Mouse (Mus musculus) CH12F3 (cell line): Measurements from ENCODE around the gene Fam57a.
"Not testable (repeated sequence)": the region's sequence is repeated elsewhere in the genome, so short reads cannot be mapped to it uniquely, and the experiment has no call there.

Experiments used
- in situ Hi-C: fragments of 300-500 bp; cut with MboI; formaldehyde crosslinking; loops from 2 replicates; pipeline ENCODE4 v1.14.3; 2020; ENCODE audit warnings: low sequenced_read_pairs

Fam57a gene

GRCm38 (mm10) chr11:76178726-76179494 is 561 bp upstream of the Fam57a start:
- in situ Hi-C loops: no loop called here

- in situ Hi-C loops: no loop called here
Measured at GRCm38 (mm10) chr11:76180146-76180540, 672 bp downstream of the Fam57a start.

- in situ Hi-C loops: no loop called here
Measured at GRCm38 (mm10) chr11:76183745-76184144, 4.3 kb downstream of the Fam57a start.

DNA sequence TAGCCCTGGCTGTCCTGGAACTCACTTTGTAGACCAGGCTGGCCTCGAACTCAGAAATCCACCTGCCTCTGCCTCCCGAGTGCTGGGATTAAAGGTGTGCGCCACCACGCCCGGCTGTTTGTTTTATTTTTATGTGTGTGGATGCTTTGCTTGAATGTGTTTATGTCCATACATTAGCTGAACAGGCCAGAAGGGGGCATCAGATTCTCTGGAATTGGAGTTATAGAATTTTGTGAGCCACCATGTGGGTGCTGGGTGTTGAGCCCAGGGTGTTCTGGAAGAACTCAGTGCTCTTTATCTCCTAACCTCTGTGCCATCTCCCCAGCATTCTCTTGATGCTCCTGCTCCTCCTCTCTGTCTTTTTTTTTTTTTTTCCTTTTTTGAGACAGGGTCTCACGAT is 7.4 kb downstream of the Fam57a start:
- in situ Hi-C loops: no loop called here

DNA sequence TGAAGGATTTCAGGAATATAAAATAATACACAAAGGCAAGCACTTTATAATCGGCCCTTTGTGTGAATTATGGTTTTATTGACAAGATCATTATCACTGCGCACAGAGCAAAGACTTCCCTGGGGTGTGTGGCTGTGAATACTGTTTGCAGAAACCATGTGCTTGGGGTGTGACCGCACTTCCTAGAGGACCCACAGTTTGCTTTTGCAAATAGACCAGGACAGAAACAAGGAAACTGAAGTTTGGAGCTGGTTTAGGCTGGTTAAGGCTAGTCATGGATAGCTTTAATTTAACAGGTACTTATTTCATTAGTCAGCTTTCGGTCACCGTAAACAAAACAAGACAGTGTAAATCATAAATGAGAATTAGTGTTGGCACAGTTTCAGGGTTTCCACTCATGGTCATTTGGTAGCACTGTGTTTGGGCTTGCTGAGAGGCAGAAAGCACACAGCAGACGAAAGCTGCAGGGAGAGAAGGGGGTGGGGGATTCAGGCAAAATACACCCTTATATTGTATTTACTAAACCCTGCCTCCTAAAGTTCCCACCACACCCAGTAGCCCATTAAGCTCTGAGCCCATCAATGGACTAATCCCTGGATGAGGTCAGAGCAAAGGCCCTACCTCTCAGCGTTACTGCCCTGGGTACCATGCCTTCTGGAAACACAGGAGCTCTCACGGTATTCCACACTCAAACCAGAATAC is 17.0 kb downstream of the Fam57a start:
- in situ Hi-C loops: no loop called here

DNA sequence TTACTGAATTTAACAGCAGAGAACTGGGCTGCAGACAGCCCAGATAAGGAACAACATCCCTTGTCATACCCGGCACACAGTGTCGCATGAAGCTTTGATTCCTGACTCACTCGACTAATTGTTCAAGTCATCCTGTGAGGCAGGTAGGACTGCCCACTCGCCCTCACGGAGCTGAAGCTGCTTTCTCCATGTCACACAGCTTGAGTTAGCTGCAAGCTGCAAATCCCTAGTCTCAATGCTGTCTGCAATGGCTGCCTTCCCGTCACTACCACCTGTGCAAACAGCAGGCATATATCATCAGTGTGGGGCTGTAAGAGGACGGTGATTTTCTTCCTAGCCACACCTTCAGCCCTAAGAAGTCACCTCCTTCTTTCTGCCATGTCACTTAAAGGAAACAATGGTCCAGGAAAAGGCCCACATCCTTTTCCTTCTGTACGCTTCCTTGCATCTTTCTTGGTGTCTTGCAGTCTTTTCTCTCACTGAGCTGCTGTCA is 17.6 kb downstream of the Fam57a start:
- in situ Hi-C loops: no loop called here

GRCm38 (mm10) chr11:76201761-76202674 is 22.5 kb downstream of the Fam57a start:
- in situ Hi-C loops: no loop called here

DNA sequence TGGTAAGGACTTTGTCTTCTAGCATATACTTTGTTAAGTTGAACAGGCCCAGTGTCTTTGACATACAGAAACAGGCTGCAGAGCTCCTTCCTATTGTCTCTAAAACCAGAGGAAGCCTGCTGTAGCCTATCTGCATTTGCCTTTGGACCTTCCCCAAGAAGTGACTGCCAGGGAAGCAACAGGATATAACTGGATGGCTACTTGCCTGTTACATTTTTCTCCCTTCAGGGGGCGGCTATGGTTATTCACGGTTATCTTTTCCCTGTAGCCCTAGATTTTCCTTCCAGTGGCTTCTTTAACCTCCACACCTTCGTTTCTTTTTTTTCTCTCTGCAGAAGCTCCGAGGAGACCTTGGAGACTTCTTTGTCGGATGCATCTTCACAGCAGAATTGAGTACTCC is 27.3 kb downstream of the Fam57a start:
- in situ Hi-C loops: no loop called here

GRCm38 (mm10) chr11:76210228-76210985 is 30.9 kb downstream of the Fam57a start:
- in situ Hi-C loops: no loop called here

DNA sequence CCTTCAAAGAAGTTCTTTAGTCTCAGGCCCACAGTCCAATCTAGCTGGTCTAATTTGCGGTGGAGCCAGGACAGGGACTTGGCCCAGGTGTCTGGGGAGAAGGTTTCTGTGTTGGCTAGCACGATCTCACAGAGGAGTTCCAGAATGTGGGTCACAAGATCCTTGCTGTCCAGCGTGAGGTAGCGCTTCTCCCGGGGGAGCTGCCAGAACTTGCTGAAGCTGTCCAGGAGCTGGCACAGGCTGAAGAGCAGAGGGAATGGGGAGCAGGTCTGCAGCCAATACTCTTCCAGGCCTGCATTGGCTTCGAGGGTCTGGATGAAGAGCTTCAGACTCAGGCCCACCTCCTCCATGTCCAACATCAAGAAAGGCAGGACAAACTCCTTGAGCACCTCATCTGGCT is 32.1 kb downstream of the Fam57a start:
- in situ Hi-C loops: not testable (repeated sequence)

GRCm38 (mm10) chr11:76213841-76214240 is 34.4 kb downstream of the Fam57a start:
- in situ Hi-C loops: no loop called here

DNA sequence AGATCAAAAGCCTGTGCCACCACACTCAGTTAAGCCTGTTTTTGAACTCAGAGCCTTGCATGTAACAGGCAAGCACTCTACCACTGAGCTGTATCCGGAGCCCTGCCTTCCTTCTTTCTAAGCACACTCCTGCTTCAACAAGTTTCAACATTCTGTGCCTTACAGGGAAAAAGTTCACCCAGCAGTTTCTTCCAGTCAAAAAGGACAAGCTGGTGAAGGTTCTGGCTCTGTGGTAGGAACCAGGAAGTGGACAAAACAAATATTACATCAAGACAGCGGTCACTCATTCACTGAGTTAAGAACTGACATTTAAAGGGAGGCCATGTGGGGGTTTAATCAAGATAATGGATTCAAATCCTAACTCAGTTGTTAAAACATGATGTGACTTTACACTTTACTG is 35.5 kb downstream of the Fam57a start:
- in situ Hi-C loops: no loop called here

DNA sequence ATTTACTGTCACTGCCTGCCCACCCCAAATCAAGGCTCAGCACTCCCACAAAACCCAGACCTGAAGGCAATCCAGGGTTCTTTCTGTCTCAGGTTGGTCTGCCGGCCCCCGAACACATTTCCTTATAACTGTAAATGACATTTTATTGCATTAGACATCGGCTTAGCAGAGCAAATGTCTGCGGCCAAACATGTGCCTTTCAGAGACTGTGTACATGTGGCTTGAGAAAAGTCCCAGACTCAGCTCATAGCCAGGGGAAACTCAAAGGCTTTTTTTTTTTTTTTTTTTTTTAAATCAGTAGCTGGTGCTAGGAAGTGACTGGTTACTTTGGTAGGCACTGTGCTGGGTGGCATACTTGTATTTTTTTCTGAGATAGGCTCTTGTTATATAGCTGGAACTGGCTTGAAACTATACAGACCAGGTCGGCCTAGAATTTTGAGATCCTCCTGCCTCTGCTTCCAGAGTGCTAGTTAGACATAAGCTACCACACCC is 36.6 kb downstream of the Fam57a start:
- in situ Hi-C loops: no loop called here

- in situ Hi-C loops: no loop called here
Measured at GRCm38 (mm10) chr11:76216681-76217389, 37.4 kb downstream of the Fam57a start.

DNA sequence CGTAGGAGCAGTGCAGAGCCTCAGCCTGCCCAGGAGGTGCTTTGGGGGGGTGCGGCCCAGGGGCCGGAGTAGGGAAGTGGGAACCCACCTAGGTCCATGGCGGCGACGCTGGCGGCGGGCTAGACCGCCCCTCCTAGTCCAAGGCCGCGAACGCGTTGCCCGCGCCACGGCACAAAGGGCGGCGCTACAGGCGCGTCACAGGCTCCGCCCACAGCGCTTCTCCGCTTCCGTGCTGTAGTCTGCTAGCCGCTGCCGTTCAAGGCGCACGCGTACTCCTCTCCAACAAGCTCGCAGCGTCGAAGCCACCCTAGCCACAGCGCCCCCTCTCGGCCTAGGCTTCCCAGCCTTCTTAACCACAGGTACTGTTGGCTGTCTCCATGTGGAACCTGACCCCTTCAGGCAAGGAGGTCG is 37.9 kb downstream of the Fam57a start, which contains the start of the genes Dbil5 and Gemin4:
Dbil5 (plus strand) TSS at position 219 of the 411 bp plus-strand sequence.
Gemin4 (minus strand) TSS at position 275 of the 411 bp plus-strand sequence.
- in situ Hi-C loops: no loop called here

DNA sequence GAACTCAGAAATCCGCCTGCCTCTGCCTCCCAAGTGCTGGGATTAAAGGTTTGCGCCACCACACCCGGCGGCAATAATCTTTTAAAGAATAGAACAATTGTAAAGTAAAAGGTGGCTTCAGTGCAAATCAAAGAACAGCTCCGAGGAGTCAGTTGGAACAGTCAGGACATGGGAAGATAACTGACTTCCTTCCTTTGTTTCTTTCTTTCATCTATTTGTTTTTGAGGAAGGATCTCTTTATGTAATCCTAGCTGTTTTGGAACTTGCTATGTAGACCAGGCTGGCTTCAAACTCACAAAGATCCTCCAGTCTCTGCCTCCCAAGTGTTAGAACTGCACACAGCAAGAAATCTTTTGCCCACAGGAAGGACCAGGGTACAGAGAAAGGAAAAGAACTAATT is 45.2 kb downstream of the Fam57a start:
- in situ Hi-C loops: no loop called here

- in situ Hi-C loops: no loop called here
Measured at GRCm38 (mm10) chr11:76225051-76225450, 45.6 kb downstream of the Fam57a start.

DNA sequence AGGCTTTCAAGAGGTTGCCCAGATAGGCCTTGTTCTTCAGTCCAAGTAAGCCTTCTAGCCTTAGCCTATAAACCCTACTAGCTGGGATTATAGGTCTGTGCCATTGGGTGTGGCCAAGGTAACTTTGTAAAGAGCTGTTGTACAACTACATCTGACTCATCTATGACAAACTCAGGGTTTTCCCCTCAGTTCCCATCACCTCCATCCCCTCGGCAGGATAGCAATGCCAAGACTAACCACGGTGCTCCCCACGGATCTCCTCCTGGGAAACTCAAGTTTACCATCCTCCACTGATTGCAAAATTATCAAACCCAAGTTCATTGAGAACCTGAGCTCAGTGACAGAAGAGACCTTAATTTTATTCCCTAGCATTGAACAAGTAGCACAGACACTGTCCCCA is 56.7 kb downstream of the Fam57a start:
- in situ Hi-C loops: no loop called here

GRCm38 (mm10) chr11:76239750-76240149 is 60.3 kb downstream of the Fam57a start:
- in situ Hi-C loops: no loop called here
